Mouse (Mus musculus) ES-E14 (cell line): ENCODE data around the gene Ikzf4. TPM values are rescaled to one million over a fixed set of nuclear protein-coding genes. Genes with fewer than 3 reads are reported as not detected.
A peak's percentile ranks its signal among the peaks of the same experiment; 100 is the strongest.

Experiments used
- DNase-seq: peaks from one replicate; pipeline ENCODE4 v3.0.0-alpha.2; 2013; ENCODE audit warnings: low read depth, low spot score
- H3K27ac ChIP-seq: 2 replicates; pipeline ENCODE4 v1.5.1; 2012; ENCODE audit warnings: low read depth, mild to moderate bottlenecking, low read length, moderate library complexity, mixed read lengths; ENCODE audit not compliant: poor library complexity, insufficient read depth, severe bottlenecking
- H3K36me3 ChIP-seq: 2 replicates; pipeline ENCODE4 v1.6.1; 2012; ENCODE audit warnings: mild to moderate bottlenecking, low read length, moderate library complexity, mixed read lengths; ENCODE audit not compliant: control insufficient read depth, poor library complexity, insufficient read depth, severe bottlenecking
- H3K4me1 ChIP-seq, 2 experiments: fragments of 150-350 bp in 1 of 2; sonication (generic) in 1 of 2; 2 replicates each; pipeline ENCODE4 v1.6.1; 2012; ENCODE audit warnings: low read length in 2 of 2, mild to moderate bottlenecking in 1 of 2, mixed read lengths in 1 of 2; ENCODE audit not compliant: control insufficient read depth in 2 of 2, insufficient read depth in 2 of 2, poor library complexity in 1 of 2
- H3K4me3 ChIP-seq, 2 experiments: fragments of 150-350 bp in 1 of 2; sonication (generic) in 1 of 2; 2 replicates each; pipeline ENCODE4 v1.5.1; 2012; ENCODE audit warnings: low read length in 2 of 2, low read depth in 1 of 2, mild to moderate bottlenecking in 1 of 2, mixed read lengths in 1 of 2; ENCODE audit not compliant: insufficient read depth in 1 of 2, poor library complexity in 1 of 2, severe bottlenecking in 1 of 2
- H3K9ac ChIP-seq: 2 replicates; pipeline ENCODE4 v1.6.1; 2012; ENCODE audit warnings: low read depth, mild to moderate bottlenecking, low read length, mixed read lengths; ENCODE audit not compliant: poor library complexity, insufficient read depth, severe bottlenecking
- H3K9me3 ChIP-seq: fragments of 150-350 bp; sonication (generic); 2 replicates; pipeline ENCODE4 v1.6.1; 2012; ENCODE audit warnings: low read depth, mild to moderate bottlenecking, low read length; ENCODE audit not compliant: control insufficient read depth, insufficient read depth
- CHD2 ChIP-seq: IDR thresholded peaks from 2 replicates; pipeline ENCODE4 v1.6.1; 2014; ENCODE audit warnings: mild to moderate bottlenecking, low read depth, low read length, inconsistent platforms
- HCFC1 ChIP-seq: IDR thresholded peaks from 2 replicates; pipeline ENCODE4 v1.6.1; 2012; ENCODE audit warnings: low read length, inconsistent platforms, borderline replicate concordance; ENCODE audit not compliant: insufficient read depth
- MAFK ChIP-seq: IDR thresholded peaks from 2 replicates; pipeline ENCODE4 v1.6.1; 2014; ENCODE audit warnings: mild to moderate bottlenecking, low read depth, low read length, inconsistent platforms; ENCODE audit not compliant: insufficient read depth
- ZC3H11A ChIP-seq: IDR thresholded peaks from 2 replicates; pipeline ENCODE4 v1.6.1; 2012; ENCODE audit warnings: low read depth, mild to moderate bottlenecking, inconsistent platforms, low read length, borderline replicate concordance
- ZNF384 ChIP-seq: IDR thresholded peaks from 2 replicates; pipeline ENCODE4 v1.6.1; 2012; ENCODE audit warnings: low read depth, low read length, inconsistent platforms
- in situ Hi-C, 2 experiments: fragments of 600-800 bp; cut with MboI; formaldehyde crosslinking; loops; one replicate each; pipeline ENCODE4 v1.15.1; 2025; ENCODE audit warnings: low sequenced_read_pairs in 2 of 2, inconsistent platforms in 1 of 2; ENCODE audit not compliant: unreplicated experiment in 2 of 2
- total RNA-seq: library from RNA; depleted of rRNA; stranded (reverse); fragments of 300-350 nt; gene quantifications from 2 replicates; pipeline ENCODE4 v1.2.3, GENCODE M21; 2012

Ikzf4 gene
- total RNA-seq, 1 experiment, result 1.9 TPM

- in situ Hi-C loops, result no loop called here
- no peak for DNase-seq
- no peak overlapping the region; the same call in 1 of the 2 replicates for H3K27ac ChIP-seq
These were observed 623 bp upstream of the Ikzf4 start for GRCm38 (mm10) chr10:128646139-128647089.

GRCm38 (mm10) chr10:128642749-128643148 is 3.0 kb downstream of the Ikzf4 start:
- H3K4me3 ChIP-seq, result no peak overlapping the region
- no peak for DNase-seq
- in situ Hi-C loops, result no loop called here
- H3K36me3 ChIP-seq, result no peaks in the 10 kb centered on the region; the same call in 1 of the 2 replicates
- no peak for TF ChIP-seq MAFK
- TF ChIP-seq CHD2, result no peak
- TF ChIP-seq HCFC1, result no peak
- TF ChIP-seq ZC3H11A, result no peak
- no peak for TF ChIP-seq ZNF384
- H3K9me3 ChIP-seq, result no peaks in the 10 kb centered on the region
- no peak overlapping the region for H3K27ac ChIP-seq
- peaks cover 3 to 23% of the 10 kb centered on the region in 2 experiments; a peak in 2 of 4 replicates for H3K4me1 ChIP-seq
- H3K9ac ChIP-seq, result no peak overlapping the region

More at GRCm38 (mm10) chr10:128646139-128647089, 623 bp upstream of the Ikzf4 start:
- Histone ChIP-seq H3K9me3 (no peaks in the 10 kb centered on the region), H3K4me1 (peaks cover 1 to 17% of the 10 kb centered on the region in 2 experiments; a peak in 2 of 4 replicates), H3K4me3 (peak overlapping the region in 1 of 2 experiments; percentile 82; a peak in 2 of 4 replicates), H3K9ac (0 out of 2 replicates have a peak overlapping the region, but pooled peaks have one; percentile 17), H3K36me3 (no peaks in the 10 kb centered on the region)
- TF ChIP-seq MAFK, result no peak
- TF ChIP-seq HCFC1, result no peak
- no peak for TF ChIP-seq ZC3H11A
- no peak for TF ChIP-seq CHD2
- no peak for TF ChIP-seq ZNF384

- in situ Hi-C loops, result no loop called here
- TF ChIP-seq ZC3H11A, result no peak
- no peak for TF ChIP-seq CHD2
- no peak for TF ChIP-seq HCFC1
- no peak for TF ChIP-seq ZNF384
- no peak for TF ChIP-seq MAFK
- Histone ChIP-seq H3K9me3 (no peaks in the 10 kb centered on the region), H3K4me1 (peaks cover 10 to 26% of the 10 kb centered on the region in 2 experiments; a peak in 3 of 4 replicates), H3K36me3 (no peaks in the 10 kb centered on the region; the same call in 1 of the 2 replicates), H3K27ac (no peak overlapping the region), H3K4me3 (no peak overlapping the region), H3K9ac (no peak overlapping the region)
- no peak for DNase-seq
These were observed 3.9 kb downstream of the Ikzf4 start for GRCm38 (mm10) chr10:128641871-128642270.

- Histone ChIP-seq H3K4me3 (no peak overlapping the region), H3K27ac (no peak overlapping the region), H3K36me3 (no peaks in the 10 kb centered on the region; the same call in 1 of the 2 replicates), H3K4me1 (peaks cover 12 to 23% of the 10 kb centered on the region in 2 experiments), H3K9me3 (no peaks in the 10 kb centered on the region), H3K9ac (peak overlapping the region; percentile 0; the same call in 1 of the 2 replicates)
- in situ Hi-C loops, result no loop called here
- TF ChIP-seq ZC3H11A (no peak), HCFC1 (no peak), MAFK (no peak), CHD2 (no peak), ZNF384 (no peak)
- DNase-seq, result no peak
These were observed 4.9 kb downstream of the Ikzf4 start for GRCm38 (mm10) chr10:128640891-128641290.
